Mouse (Mus musculus): ENCODE data around the gene Nrxn3.

The Nrxn3 gene

GRCm38 (mm10) chr12:89953649-89954048 lies 1231.0 kb downstream of the Nrxn3 start:
- DNase-seq (ENCODE audit: low spot score), result no peak

- DNase-seq (ENCODE audit: low spot score), result no peak
Observed at GRCm38 (mm10) chr12:89954441-89955070, 1231.9 kb downstream of the Nrxn3 start.

GRCm38 (mm10) chr12:89963073-89963472 lies 1240.4 kb downstream of the Nrxn3 start:
- no peak for DNase-seq (ENCODE audit: low spot score)

- DNase-seq (ENCODE audit: low spot score), result no peak
Observed at GRCm38 (mm10) chr12:89976648-89977047, 1254.0 kb downstream of the Nrxn3 start.

- no peak for DNase-seq (ENCODE audit: low spot score)
Observed at GRCm38 (mm10) chr12:89977479-89977878, 1254.8 kb downstream of the Nrxn3 start.

GRCm38 (mm10) chr12:89979190-89979589 lies 1256.5 kb downstream of the Nrxn3 start:
- DNase-seq (ENCODE audit: low spot score), result no peak

GRCm38 (mm10) chr12:89982445-89982844 lies 1259.8 kb downstream of the Nrxn3 start:
- no peak for DNase-seq (ENCODE audit: low spot score)

GRCm38 (mm10) chr12:89983399-89983798 lies 1260.7 kb downstream of the Nrxn3 start:
- DNase-seq (ENCODE audit: low spot score), result no peak

- no peak for DNase-seq (ENCODE audit: low spot score)
Observed at GRCm38 (mm10) chr12:89986219-89986618, 1263.5 kb downstream of the Nrxn3 start.

- DNase-seq (ENCODE audit: low spot score), result no peak
Observed at GRCm38 (mm10) chr12:89993273-89993672, 1270.6 kb downstream of the Nrxn3 start.

GRCm38 (mm10) chr12:89995392-89995791 lies 1272.7 kb downstream of the Nrxn3 start:
- DNase-seq (ENCODE audit: low spot score), result no peak

GRCm38 (mm10) chr12:90010280-90010679 lies 1287.6 kb downstream of the Nrxn3 start:
- no peak for DNase-seq (ENCODE audit: low spot score)

- DNase-seq (ENCODE audit: low spot score), result no peak
Observed at GRCm38 (mm10) chr12:90013958-90014357, 1291.3 kb downstream of the Nrxn3 start.

GRCm38 (mm10) chr12:90027023-90027422 lies 1304.3 kb downstream of the Nrxn3 start:
- DNase-seq (ENCODE audit: low spot score), result no peak

- no peak for DNase-seq (ENCODE audit: low spot score)
Observed at GRCm38 (mm10) chr12:90041038-90041437, 1318.4 kb downstream of the Nrxn3 start.

GRCm38 (mm10) chr12:90056256-90056655 lies 1333.6 kb downstream of the Nrxn3 start:
- DNase-seq (ENCODE audit: low spot score), result no peak

- no peak for DNase-seq (ENCODE audit: low spot score)
Observed at GRCm38 (mm10) chr12:90059786-90060185, 1337.1 kb downstream of the Nrxn3 start.

- no peak for DNase-seq (ENCODE audit: low spot score)
Observed at GRCm38 (mm10) chr12:90061312-90061711, 1338.6 kb downstream of the Nrxn3 start.

GRCm38 (mm10) chr12:90062219-90062618 lies 1339.5 kb downstream of the Nrxn3 start:
- DNase-seq (ENCODE audit: low spot score), result no peak

GRCm38 (mm10) chr12:90063443-90063842 lies 1340.8 kb downstream of the Nrxn3 start:
- no peak for DNase-seq (ENCODE audit: low spot score)

GRCm38 (mm10) chr12:90085862-90086261 lies 1363.2 kb downstream of the Nrxn3 start:
- DNase-seq (ENCODE audit: low spot score), result no peak

- DNase-seq (ENCODE audit: low spot score), result no peak
Observed at GRCm38 (mm10) chr12:90095754-90096153, 1373.1 kb downstream of the Nrxn3 start.

- DNase-seq (ENCODE audit: low spot score), result no peak
Observed at GRCm38 (mm10) chr12:90113351-90113791, 1390.7 kb downstream of the Nrxn3 start.
